Mouse (Mus musculus): ENCODE data around the gene Smim24.
A peak's percentile ranks its signal among the peaks of the same experiment; 100 is the strongest.

Smim24 gene

GRCm38 (mm10) chr10:81390678-81390965 lies 2.2 kb upstream of the Smim24 start:
- no peak for DNase-seq (ENCODE audit: low read depth)

- DNase-seq (ENCODE audit: low read depth) = no peak
Observed at GRCm38 (mm10) chr10:81392270-81392669, 581 bp upstream of the Smim24 start.

GRCm38 (mm10) chr10:81393456-81394063 lies 709 bp downstream of the Smim24 start:
- no peak for DNase-seq (ENCODE audit: low read depth)

GRCm38 (mm10) chr10:81395127-81395526 lies 2.3 kb downstream of the Smim24 start:
- no peak for DNase-seq (ENCODE audit: low read depth)

GRCm38 (mm10) chr10:81395865-81396264 lies 3.0 kb downstream of the Smim24 start:
- DNase-seq (ENCODE audit: low read depth) = no peak

- no peak for DNase-seq (ENCODE audit: low read depth)
Observed at GRCm38 (mm10) chr10:81396749-81397148, 3.9 kb downstream of the Smim24 start.

- DNase-seq (ENCODE audit: low read depth) = no peak
Observed at GRCm38 (mm10) chr10:81399296-81399695, 6.4 kb downstream of the Smim24 start.

GRCm38 (mm10) chr10:81399798-81400308 lies 7.0 kb downstream of the Smim24 start:
- no peak for DNase-seq (ENCODE audit: low read depth)

GRCm38 (mm10) chr10:81400371-81401204 lies 7.7 kb downstream of the Smim24 start:
- no peak for DNase-seq (ENCODE audit: low read depth)

- DNase-seq (ENCODE audit: low read depth) = no peak
Observed at GRCm38 (mm10) chr10:81401205-81401520, 8.3 kb downstream of the Smim24 start.

- peak; percentile 88 for DNase-seq (ENCODE audit: low read depth)
Observed at GRCm38 (mm10) chr10:81401521-81402226, 8.8 kb downstream of the Smim24 start.

- no peak for DNase-seq (ENCODE audit: low read depth)
Observed at GRCm38 (mm10) chr10:81402227-81402765, 9.4 kb downstream of the Smim24 start.

- no peak for DNase-seq (ENCODE audit: low read depth)
Observed at GRCm38 (mm10) chr10:81403511-81403910, 10.7 kb downstream of the Smim24 start.

GRCm38 (mm10) chr10:81404082-81404481 lies 11.2 kb downstream of the Smim24 start:
- no peak for DNase-seq (ENCODE audit: low read depth)

- DNase-seq (ENCODE audit: low read depth) = no peak
Observed at GRCm38 (mm10) chr10:81404720-81405119, 11.9 kb downstream of the Smim24 start.

- DNase-seq (ENCODE audit: low read depth) = no peak
Observed at GRCm38 (mm10) chr10:81405588-81406201, 12.8 kb downstream of the Smim24 start.

- DNase-seq (ENCODE audit: low read depth) = no peak
Observed at GRCm38 (mm10) chr10:81406504-81407440, 13.9 kb downstream of the Smim24 start.

GRCm38 (mm10) chr10:81407539-81408423 lies 14.9 kb downstream of the Smim24 start:
- peak; percentile 88 for DNase-seq (ENCODE audit: low read depth)

- DNase-seq (ENCODE audit: low read depth) = no peak
Observed at GRCm38 (mm10) chr10:81408424-81408729, 15.5 kb downstream of the Smim24 start.

- DNase-seq (ENCODE audit: low read depth) = no peak
Observed at GRCm38 (mm10) chr10:81408871-81409291, 16.0 kb downstream of the Smim24 start.

All from fibroblast of lung, adult 2 months (primary cell).